Mouse (Mus musculus) hindbrain, embryonic 14.5 days (tissue): ENCODE measurements around the gene Fabp3. TPM values are rescaled to one million over a fixed set of nuclear protein-coding genes. Genes with fewer than 3 reads are reported as not detected.
A peak's percentile ranks its signal among the peaks of the same experiment; 100 is the strongest.

Experiments
- ATAC-seq: fragments of 200-750 bp; cut with Nextera tagmentation; 2 replicates; pipeline ENCODE4 v1.8.0; 2017; ENCODE audit warnings: moderate number of reproducible peaks, mild to moderate bottlenecking, moderate TSS enrichment, moderate library complexity; ENCODE audit not compliant: low FRiP score
- DNase-seq: peaks from one replicate; pipeline ENCODE4 v3.0.0-alpha.2; 2015; ENCODE audit warnings: low spot score
- H3K27ac ChIP-seq: fragments of 300-500 bp; sonication (generic); 2 replicates; pipeline ENCODE4 v1.5.1; 2014; ENCODE audit warnings: mild to moderate bottlenecking, moderate library complexity
- H3K27me3 ChIP-seq: fragments of 300-500 bp; sonication (generic); 2 replicates; pipeline ENCODE4 v1.6.1; 2014; ENCODE audit warnings: mild to moderate bottlenecking, low read length, mixed read lengths; ENCODE audit not compliant: control insufficient read depth, insufficient read depth
- H3K36me3 ChIP-seq: fragments of 300-500 bp; sonication (generic); replicated peaks from 2 replicates; pipeline ENCODE4 v1.6.1; 2014; ENCODE audit not compliant: control insufficient read depth, insufficient read depth
- H3K4me1 ChIP-seq: fragments of 300-500 bp; sonication (generic); replicated peaks from 2 replicates; pipeline ENCODE4 v1.6.1; 2014; ENCODE audit warnings: antibody characterized with exemption, low read length, mixed read lengths; ENCODE audit not compliant: control insufficient read depth, insufficient read depth
- H3K4me2 ChIP-seq: fragments of 300-500 bp; sonication (generic); replicated peaks from 2 replicates; pipeline ENCODE4 v1.6.1; 2014; ENCODE audit warnings: mild to moderate bottlenecking, moderate library complexity
- H3K4me3 ChIP-seq: fragments of 300-500 bp; sonication (generic); replicated peaks from 2 replicates; pipeline ENCODE4 v1.5.1; 2014; ENCODE audit warnings: mild to moderate bottlenecking, low read length
- H3K9ac ChIP-seq: fragments of 300-500 bp; sonication (generic); 2 replicates; pipeline ENCODE4 v1.6.1; 2014
- H3K9me3 ChIP-seq: fragments of 300-500 bp; sonication (generic); 2 replicates; pipeline ENCODE4 v1.6.1; 2016; ENCODE audit warnings: low read length; ENCODE audit not compliant: control insufficient read depth
- WGBS: fragments of 180-500 bp; shearing (Covaris S2); extraction: QIAGEN DNeasy Blood & Tissue Kit; methylation state at CpG from one replicate; pipeline ENCODE4 v1.1.7; 2014; 5-methylcytosine and 5-hydroxymethylcytosine counted together
- polyA plus RNA-seq: library from polyadenylated mRNA; unstranded; fragments of >200 nt; fragmentation: Nextera tagmentation; extraction: Ambion mirVana; gene quantifications from 2 replicates; pipeline ENCODE4 v1.2.1, GENCODE M21; 2014

The Fabp3 gene
- polyA plus RNA-seq: 272 and 285 TPM in 2 replicates

GRCm38 (mm10) chr4:130308231-130309081 is at the start of gene Fabp3, which contains the start of gene Gm10570:
Fabp3 (plus strand) TSS chr4:130308595.
Gm10570 (minus strand) TSS chr4:130308674.
- peak within 1 kb of the TSS; percentile 59 for H3K4me3 ChIP-seq
- WGBS: under 1% methylated on average over 51 of the region's 52 CpGs
- peak; percentile 63 for ATAC-seq

GRCm38 (mm10) chr4:130260406-130260805 is 48.0 kb upstream of the Fabp3 start:
- Histone ChIP-seq H3K9ac (no peak overlapping the region), H3K4me1 (no peaks in the 10 kb centered on the region), H3K27me3 (no peaks in the 10 kb centered on the region), H3K36me3 (peaks cover 73% of the 10 kb centered on the region), H3K27ac (no peak overlapping the region), H3K4me3 (no peak overlapping the region), H3K4me2 (no peak overlapping the region), H3K9me3 (no peaks in the 10 kb centered on the region)
- WGBS: 44% methylated on average over 5 of the region's 5 CpGs
- no peak for DNase-seq
- ATAC-seq: no peak

More at GRCm38 (mm10) chr4:130308231-130309081, at the start of gene Fabp3, which contains the start of gene Gm10570:
- H3K4me1 ChIP-seq: peaks cover 11% of the 10 kb centered on the region
- peak; percentile 69 for DNase-seq
- H3K9ac ChIP-seq: peak within 1 kb of the TSS; percentile 84
- peak within 1 kb of the TSS; percentile 49 for H3K27ac ChIP-seq
- peak within 1 kb of the TSS; percentile 95 for H3K4me2 ChIP-seq
- peaks cover 13% of the 10 kb centered on the region for H3K27me3 ChIP-seq
- H3K36me3 ChIP-seq: peaks cover 11% of the 10 kb centered on the region; the same call in 1 of the 2 replicates
- H3K9me3 ChIP-seq: no peaks in the 10 kb centered on the region

- Histone ChIP-seq H3K4me2 (no peak overlapping the region), H3K4me3 (no peak overlapping the region), H3K27me3 (no peaks in the 10 kb centered on the region), H3K36me3 (peaks cover 42% of the 10 kb centered on the region), H3K9ac (no peak overlapping the region), H3K27ac (no peak overlapping the region), H3K9me3 (no peaks in the 10 kb centered on the region), H3K4me1 (no peaks in the 10 kb centered on the region)
- ATAC-seq: no peak
- WGBS: 17% methylated on average over 11 of the region's 11 CpGs
- DNase-seq: no peak
Observed at GRCm38 (mm10) chr4:130264131-130264530, 44.3 kb upstream of the Fabp3 start.

- H3K4me3 ChIP-seq: no peak overlapping the region
- H3K4me1 ChIP-seq: no peaks in the 10 kb centered on the region
- WGBS: 21% methylated on average over 24 of the region's 24 CpGs
- H3K9ac ChIP-seq: no peak overlapping the region
- no peaks in the 10 kb centered on the region for H3K9me3 ChIP-seq
- H3K36me3 ChIP-seq: peaks cover 35% of the 10 kb centered on the region
- H3K27me3 ChIP-seq: no peaks in the 10 kb centered on the region
- ATAC-seq (0 out of 2 replicates have a peak, but pooled peaks have one; percentile 32), DNase-seq (peak; percentile 65)
- no peak overlapping the region for H3K4me2 ChIP-seq
- H3K27ac ChIP-seq: no peak overlapping the region
Observed at GRCm38 (mm10) chr4:130264698-130265349, 43.6 kb upstream of the Fabp3 start.

- Histone ChIP-seq H3K27ac (no peak overlapping the region), H3K4me2 (no peak overlapping the region), H3K4me1 (no peaks in the 10 kb centered on the region), H3K27me3 (no peaks in the 10 kb centered on the region), H3K9ac (no peak overlapping the region), H3K4me3 (no peak overlapping the region), H3K36me3 (peaks cover 25% of the 10 kb centered on the region), H3K9me3 (no peaks in the 10 kb centered on the region)
- no peak for ATAC-seq
- no peak for DNase-seq
- 64% methylated on average over 9 of the region's 9 CpGs for WGBS
Observed at GRCm38 (mm10) chr4:130266601-130267000, 41.8 kb upstream of the Fabp3 start.

- 79% methylated on average over 7 of the region's 7 CpGs for WGBS
- Histone ChIP-seq H3K4me3 (no peak overlapping the region), H3K9ac (no peak overlapping the region), H3K36me3 (peaks cover 20% of the 10 kb centered on the region), H3K4me1 (no peaks in the 10 kb centered on the region; the same call in 1 of the 2 replicates), H3K27ac (no peak overlapping the region), H3K4me2 (no peak overlapping the region), H3K9me3 (no peaks in the 10 kb centered on the region), H3K27me3 (no peaks in the 10 kb centered on the region)
- ATAC-seq (no peak), DNase-seq (no peak)
Observed at GRCm38 (mm10) chr4:130267069-130267468, 41.3 kb upstream of the Fabp3 start.

- no peaks in the 10 kb centered on the region for H3K9me3 ChIP-seq
- no peak overlapping the region for H3K4me2 ChIP-seq
- WGBS: 85% methylated on average over 10 of the region's 10 CpGs
- H3K4me3 ChIP-seq: no peak overlapping the region
- no peak overlapping the region for H3K9ac ChIP-seq
- H3K4me1 ChIP-seq: peaks cover 13% of the 10 kb centered on the region
- ATAC-seq (no peak), DNase-seq (no peak)
- H3K36me3 ChIP-seq: 0 out of 2 replicates have a peak, but pooled peaks cover 3% of the 10 kb centered on the region
- no peaks in the 10 kb centered on the region for H3K27me3 ChIP-seq
- no peak overlapping the region for H3K27ac ChIP-seq
Observed at GRCm38 (mm10) chr4:130268736-130269135, 39.7 kb upstream of the Fabp3 start.

- Histone ChIP-seq H3K36me3 (no peaks in the 10 kb centered on the region), H3K9me3 (no peaks in the 10 kb centered on the region), H3K4me2 (no peak overlapping the region), H3K4me1 (peaks cover 14% of the 10 kb centered on the region), H3K9ac (no peak overlapping the region), H3K27me3 (no peaks in the 10 kb centered on the region), H3K4me3 (no peak overlapping the region), H3K27ac (no peak overlapping the region)
- 70% methylated on average over 8 of the region's 8 CpGs for WGBS
- DNase-seq: no peak
- no peak for ATAC-seq
Observed at GRCm38 (mm10) chr4:130270089-130270488, 38.3 kb upstream of the Fabp3 start.

GRCm38 (mm10) chr4:130270611-130271347 is 37.6 kb upstream of the Fabp3 start:
- Histone ChIP-seq H3K9ac (no peak overlapping the region), H3K4me2 (no peak overlapping the region), H3K4me3 (no peak overlapping the region), H3K27ac (no peak overlapping the region), H3K9me3 (no peaks in the 10 kb centered on the region), H3K36me3 (no peaks in the 10 kb centered on the region), H3K27me3 (no peaks in the 10 kb centered on the region), H3K4me1 (peaks cover 19% of the 10 kb centered on the region)
- no peak for DNase-seq
- WGBS: 92% methylated on average over 6 of the region's 6 CpGs
- no peak for ATAC-seq
